Comparison of ENCODE assay signal across 15 mouse cellular contexts in genomic region chr1:180902915-180903314, GRCm38 (mm10). TPM values are rescaled to one million over a fixed set of nuclear protein-coding genes. Genes with fewer than 3 reads are reported as not detected.
A peak's percentile ranks its signal among the peaks of the same experiment; 100 is the strongest.
DNase-seq lines count a peak whose midpoint lies in the region; ATAC-seq lines count a peak whose summit lies in the region.
"Had no signal": no experiment of that assay in that cellular context is flagged by ENCODE, and none has a peak within 500 bp of the region (broad histone marks: within the 10 kb centered on the region; RNA-seq: fewer than 3 reads in every experiment).

No protein-coding gene starts in this region.

- ATAC-seq in heart, embryonic 12.5 days (ENCODE audit: insufficient number of reproducible peaks, low FRiP score): peak; percentile 88
- ATAC-seq: CD4-positive, CD25-positive, alpha-beta regulatory T cell, adult 4 months; hindbrain, embryonic 16.5 days; midbrain, embryonic 16.5 days had no signal

- 26% methylated on average over 5 of the region's 5 CpGs for WGBS in heart, embryonic 12.5 days

- no peaks in the 10 kb centered on the region for H3K27me3 ChIP-seq in heart, embryonic 12.5 days (replicated peaks)

- H3K27ac ChIP-seq in heart, embryonic 12.5 days (ENCODE audit: poor library complexity, severe bottlenecking): no peak overlapping the region

- peaks cover 23% of the 10 kb centered on the region for H3K36me3 ChIP-seq in heart, embryonic 12.5 days

- H3K9me3 ChIP-seq in heart, embryonic 12.5 days (replicated peaks): no peaks in the 10 kb centered on the region

- no peak for DNase-seq in heart, adult 8-10 months (ENCODE audit: low spot score)
- DNase-seq in Muller cell, postnatal 12 days (ENCODE audit: inconsistent ontology term): peak; percentile 11
- peak; percentile 94 for DNase-seq in liver
- DNase-seq in spleen, postnatal 4 days (ENCODE audit: low spot score in 2 of 2): peak; percentile 86 to 88
- no peak for DNase-seq in frontal cortex, postnatal 14 days (ENCODE audit: low spot score in 2 of 2)
- DNase-seq in layer of hippocampus, adult 18-20 months (ENCODE audit: low spot score in 2 of 2): no peak
- DNase-seq in right cerebral cortex, postnatal 14 days: no peak
- DNase-seq: adrenal gland, postnatal 10 days; cerebellum, postnatal 25 days; gastrocnemius, postnatal 36 days had no signal

- H3K4me1 ChIP-seq in heart, embryonic 12.5 days (replicated peaks): peaks cover 19% of the 10 kb centered on the region

- H3K4me3 ChIP-seq in heart, embryonic 12.5 days: no peak overlapping the region

- no peak overlapping the region for H3K9ac ChIP-seq in heart, embryonic 12.5 days

- H3K4me2 ChIP-seq in heart, embryonic 12.5 days: no peak overlapping the region

RNA-seq across cellular contexts. Expression of gene Pycr2, which starts 1.2 kb away (rescaled TPM):
- polyA plus RNA-seq in heart, embryonic 12.5 days (2016; fragmentation: Nextera tagmentation; extraction: Ambion mirVana): 52.2 and 58.2 TPM in 2 replicates
- total RNA-seq in heart, adult 8-10 months (2022): 10 to 100 TPM; 11.6 to 13.5 (median 13.3) TPM
- total RNA-seq in layer of hippocampus, adult 18-20 months (2021): 10 to 100 TPM; 44.0 to 44.1 TPM

RNA-seq across cellular contexts. Expression of gene Lefty2, which starts 10.0 kb away (rescaled TPM):
- 0.15 TPM in 2 replicates for polyA plus RNA-seq in heart, embryonic 12.5 days (2016; fragmentation: Nextera tagmentation; extraction: Ambion mirVana)
- not detected for total RNA-seq in heart, adult 8-10 months (2022)
- 1 to 10 TPM; 1.3 to 2.3 TPM for total RNA-seq in layer of hippocampus, adult 18-20 months (2021)
- total RNA-seq: gastrocnemius, postnatal 36 days; liver, adult 2 months had no signal
- polyA plus RNA-seq: CD4-positive, CD25-positive, alpha-beta regulatory T cell, adult 4 months; liver, adult 2 months had no signal

RNA-seq across cellular contexts. Expression of gene Lefty1, which starts 31.9 kb away (rescaled TPM):
- polyA plus RNA-seq in heart, embryonic 12.5 days (2016; fragmentation: Nextera tagmentation; extraction: Ambion mirVana): 1.00 and 1.1 TPM in 2 replicates
- total RNA-seq in heart, adult 8-10 months (2022): 1 to 10 TPM in 1 of 4 experiments, under 1 TPM in 3; 0.43 to 1.2 (median 0.65) TPM
- 10 to 100 TPM in 1 of 2 experiments, 1 to 10 TPM in 1; 8.5 to 15.2 TPM for total RNA-seq in layer of hippocampus, adult 18-20 months (2021)
- polyA plus RNA-seq: CD4-positive, CD25-positive, alpha-beta regulatory T cell, adult 4 months; midbrain, embryonic 16.5 days had no signal

RNA-seq across cellular contexts. Expression of gene Tmem63a, which starts 39.2 kb away (rescaled TPM):
- polyA plus RNA-seq in heart, embryonic 12.5 days (2016; fragmentation: Nextera tagmentation; extraction: Ambion mirVana): 10.2 and 10.6 TPM in 2 replicates
- total RNA-seq in heart, adult 8-10 months (2022): 10 to 100 TPM; 12.3 to 15.1 (median 13.9) TPM
- total RNA-seq in layer of hippocampus, adult 18-20 months (2021): 10 to 100 TPM; 27.0 to 28.3 TPM

RNA-seq across cellular contexts. Expression of gene Sde2, which starts 52.0 kb away (rescaled TPM):
- polyA plus RNA-seq in heart, embryonic 12.5 days (2016; fragmentation: Nextera tagmentation; extraction: Ambion mirVana): 30.7 and 32.3 TPM in 2 replicates
- 10 to 100 TPM; 10.1 to 12.9 (median 11.0) TPM for total RNA-seq in heart, adult 8-10 months (2022)
- total RNA-seq in layer of hippocampus, adult 18-20 months (2021): 10 to 100 TPM; 23.1 to 23.8 TPM

Comparison
In these comparisons a context has a peak if more than half of its experiments do, and no peak if none do; other contexts are left out.
1. DNase-seq: peak in Muller cell, postnatal 12 days (single experiment), liver (single experiment) and spleen, postnatal 4 days (2 of 2); none in heart, adult 8-10 months (single experiment), frontal cortex, postnatal 14 days (0 of 2), layer of hippocampus, adult 18-20 months (0 of 2) and right cerebral cortex, postnatal 14 days (single experiment).
2. RNA of gene Lefty1, which starts 31.9 kb away (total RNA-seq): 8.5 to 15.2 TPM in layer of hippocampus, adult 18-20 months; 0.43 to 1.2 TPM in heart, adult 8-10 months; every median in the first group is over 4 times any median in the second.